In the genomic region with DNA sequence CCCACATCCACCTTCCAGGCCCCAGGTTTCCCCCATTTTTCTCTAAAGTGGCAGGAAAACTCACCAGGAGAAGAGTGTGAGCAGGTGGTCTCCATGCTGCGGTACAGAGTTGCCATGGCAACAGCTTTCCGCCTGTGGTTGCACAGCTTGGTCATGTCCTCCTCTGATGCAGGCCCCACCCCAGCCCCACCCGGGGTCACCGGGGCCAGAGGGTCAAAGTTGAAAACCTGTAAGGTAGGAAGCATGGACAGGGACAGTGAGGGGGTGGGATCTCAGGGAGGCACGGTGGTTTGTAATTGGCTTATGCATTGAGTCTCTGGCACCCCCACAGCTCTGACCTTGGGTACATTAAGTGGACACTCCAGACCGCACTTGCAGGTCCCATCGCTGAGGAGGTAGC, we compare ENCODE assay signal across 8 mouse cellular contexts. TPM values are rescaled to one million over a fixed set of nuclear protein-coding genes. Genes with fewer than 3 reads are reported as not detected.
DNase-seq lines count a peak whose midpoint lies in the region; ATAC-seq and TF ChIP-seq lines count a peak whose summit lies in the region.

No protein-coding gene starts in this region.

- peak; percentile 19 for DNase-seq in adrenal gland, adult 2 months
- no peak for DNase-seq in adrenal gland, adult 8-10 months
- no peak for DNase-seq in testis, postnatal 14 days (ENCODE audit: low spot score)
- DNase-seq in liver, result peak; percentile 44

- 41% methylated on average over 7 of the region's 7 CpGs for WGBS in stomach, embryonic 15.5 days

- no peak; the same call in 1 of the 2 replicates for TF ChIP-seq POLR2A in testis, adult 2 months (IDR thresholded peaks at IDR 0.05; ENCODE audit: control insufficient read depth, low read depth, low read length)

- no peak for TF ChIP-seq CTCF in testis, adult 2 months (IDR thresholded peaks at IDR 0.05; ENCODE audit: control insufficient read depth, insufficient read depth, insufficient replicate concordance, low read depth, low read length)

- H3K4me2 ChIP-seq in stomach, embryonic 15.5 days, result peak overlapping the region; percentile 86

- H3K9me3 ChIP-seq in stomach, embryonic 15.5 days, result no peaks in the 10 kb centered on the region

- no peak overlapping the region for H3K27ac ChIP-seq in testis, adult 2 months (ENCODE audit: control insufficient read depth, insufficient read depth, low read depth, low read length)
- no peak overlapping the region for H3K27ac ChIP-seq in stomach, embryonic 15.5 days

- H3K4me3 ChIP-seq in testis, adult 2 months (ENCODE audit: control insufficient read depth, low read depth, low read length), result peak overlapping the region; percentile 81
- peak overlapping the region; percentile 71 for H3K4me3 ChIP-seq in stomach, embryonic 15.5 days (replicated peaks)

- no peak for ATAC-seq in stomach, embryonic 15.5 days (ENCODE audit: insufficient read depth, low FRiP score, low read depth)
- no peak for ATAC-seq in frontal cortex, adult (ENCODE audit: low TSS enrichment)
- ATAC-seq in megakaryocyte-erythroid progenitor cell, adult 5-6 weeks (replicated peaks; ENCODE audit: low FRiP score, low TSS enrichment, poor library complexity, severe bottlenecking), result no peak

- H3K36me3 ChIP-seq in testis, adult 2 months (ENCODE audit: control insufficient read depth, insufficient read depth, low read length), result no peaks in the 10 kb centered on the region; the same call in none of the 2 replicates
- peaks cover 39% of the 10 kb centered on the region for H3K36me3 ChIP-seq in stomach, embryonic 15.5 days

- no peak overlapping the region for H3K9ac ChIP-seq in stomach, embryonic 15.5 days

- H3K4me1 ChIP-seq in testis, adult 2 months (ENCODE audit: control insufficient read depth, insufficient read depth, low read length), result peaks cover 22% of the 10 kb centered on the region
- H3K4me1 ChIP-seq in stomach, embryonic 15.5 days, result peaks cover 43% of the 10 kb centered on the region

- no peaks in the 10 kb centered on the region for H3K27me3 ChIP-seq in testis, adult 2 months (ENCODE audit: control insufficient read depth, insufficient read depth, low read length)
- no peaks in the 10 kb centered on the region for H3K27me3 ChIP-seq in stomach, embryonic 15.5 days (replicated peaks)

RNA-seq across cellular contexts. Expression of gene Mbd6, which starts 2.1 kb away (rescaled TPM):
- 10 to 100 TPM; 39.7 to 45.0 TPM for total RNA-seq in adrenal gland, adult 2 months (2021)
- 99.9 and 105 TPM in 2 replicates for polyA plus RNA-seq in adrenal gland, adult 2 months (2012; rRNA removed)
- total RNA-seq in adrenal gland, adult 8-10 months (2022), result 10 to 100 TPM; 43.1 to 84.1 (median 62.3) TPM
- polyA plus RNA-seq in testis, adult 2 months (2012; rRNA removed), result 61.3 and 74.1 TPM in 2 replicates
- 18.6 and 19.4 TPM in 2 replicates for polyA plus RNA-seq in stomach, embryonic 15.5 days (2015; fragmentation: Nextera tagmentation; extraction: Ambion mirVana)
- total RNA-seq in megakaryocyte-erythroid progenitor cell, adult 5-6 weeks (2014; fragmentation: Nextera tagmentation), result 42.8 and 72.8 TPM in 2 replicates
- total RNA-seq in megakaryocyte-erythroid progenitor cell, adult 5-6 weeks (2017), result 2.7 and 3.8 TPM in 2 replicates

RNA-seq across cellular contexts. Expression of gene Dctn2, which starts 20.6 kb away (rescaled TPM):
- total RNA-seq in adrenal gland, adult 2 months (2021), result 100 to 1,000 TPM; 149 to 168 TPM
- polyA plus RNA-seq in adrenal gland, adult 2 months (2012; rRNA removed), result 205 and 234 TPM in 2 replicates
- 100 to 1,000 TPM; 175 to 202 (median 198) TPM for total RNA-seq in adrenal gland, adult 8-10 months (2022)
- polyA plus RNA-seq in testis, adult 2 months (2012; rRNA removed), result 391 and 429 TPM in 2 replicates
- polyA plus RNA-seq in stomach, embryonic 15.5 days (2015; fragmentation: Nextera tagmentation; extraction: Ambion mirVana), result 161 and 169 TPM in 2 replicates
- total RNA-seq in megakaryocyte-erythroid progenitor cell, adult 5-6 weeks (2014; fragmentation: Nextera tagmentation), result 100 and 123 TPM in 2 replicates
- total RNA-seq in megakaryocyte-erythroid progenitor cell, adult 5-6 weeks (2017), result 106 and 124 TPM in 2 replicates

RNA-seq across cellular contexts. Expression of gene Kif5a, which starts 23.6 kb away (rescaled TPM):
- total RNA-seq in adrenal gland, adult 2 months (2021), result 1 to 10 TPM; 6.2 to 7.8 TPM
- 28.9 and 30.1 TPM in 2 replicates for polyA plus RNA-seq in adrenal gland, adult 2 months (2012; rRNA removed)
- total RNA-seq in adrenal gland, adult 8-10 months (2022), result 10 to 100 TPM in 3 of 4 experiments, 1 to 10 TPM in 1; 6.8 to 18.6 (median 14.5) TPM
- 3.3 and 3.9 TPM in 2 replicates for polyA plus RNA-seq in testis, adult 2 months (2012; rRNA removed)
- polyA plus RNA-seq in stomach, embryonic 15.5 days (2015; fragmentation: Nextera tagmentation; extraction: Ambion mirVana), result 5.6 and 6.2 TPM in 2 replicates
- total RNA-seq in megakaryocyte-erythroid progenitor cell, adult 5-6 weeks (2014; fragmentation: Nextera tagmentation), result not detected in 2 replicates
- 0.14 and 0.23 TPM in 2 replicates for total RNA-seq in megakaryocyte-erythroid progenitor cell, adult 5-6 weeks (2017)

RNA-seq across cellular contexts. Expression of gene Mars, which starts 24.9 kb away (rescaled TPM):
- 100 to 1,000 TPM; 106 to 128 TPM for total RNA-seq in adrenal gland, adult 2 months (2021)
- 90.6 and 111 TPM in 2 replicates for polyA plus RNA-seq in adrenal gland, adult 2 months (2012; rRNA removed)
- 100 to 1,000 TPM in 1 of 4 experiments, 10 to 100 TPM in 3; 79.7 to 107 (median 92.0) TPM for total RNA-seq in adrenal gland, adult 8-10 months (2022)
- polyA plus RNA-seq in testis, adult 2 months (2012; rRNA removed), result 32.4 and 36.7 TPM in 2 replicates
- polyA plus RNA-seq in stomach, embryonic 15.5 days (2015; fragmentation: Nextera tagmentation; extraction: Ambion mirVana), result 109 and 110 TPM in 2 replicates
- total RNA-seq in megakaryocyte-erythroid progenitor cell, adult 5-6 weeks (2014; fragmentation: Nextera tagmentation), result 135 and 140 TPM in 2 replicates
- total RNA-seq in megakaryocyte-erythroid progenitor cell, adult 5-6 weeks (2017), result 213 and 264 TPM in 2 replicates

RNA-seq across cellular contexts. Expression of gene Arhgap9, which starts 35.0 kb away (rescaled TPM):
- total RNA-seq in adrenal gland, adult 2 months (2021), result 1 to 10 TPM; 1.9 to 2.7 TPM
- 2.7 and 3.7 TPM in 2 replicates for polyA plus RNA-seq in adrenal gland, adult 2 months (2012; rRNA removed)
- 1 to 10 TPM; 2.2 to 5.0 (median 3.6) TPM for total RNA-seq in adrenal gland, adult 8-10 months (2022)
- 0.32 and 0.34 TPM in 2 replicates for polyA plus RNA-seq in testis, adult 2 months (2012; rRNA removed)
- polyA plus RNA-seq in stomach, embryonic 15.5 days (2015; fragmentation: Nextera tagmentation; extraction: Ambion mirVana), result 5.6 and 6.3 TPM in 2 replicates
- 20.9 and 31.7 TPM in 2 replicates for total RNA-seq in megakaryocyte-erythroid progenitor cell, adult 5-6 weeks (2014; fragmentation: Nextera tagmentation)
- 10.5 and 10.8 TPM in 2 replicates for total RNA-seq in megakaryocyte-erythroid progenitor cell, adult 5-6 weeks (2017)

Comparison
In these comparisons a context has a peak if more than half of its experiments do, and no peak if none do; other contexts are left out.
1. DNase-seq: peak in adrenal gland, adult 2 months (single experiment) and liver (single experiment); none in adrenal gland, adult 8-10 months (single experiment) and testis, postnatal 14 days (single experiment).
2. RNA of gene Kif5a, which starts 23.6 kb away (total RNA-seq): 6.8 to 18.6 TPM in adrenal gland, adult 8-10 months and 6.2 to 7.8 TPM in adrenal gland, adult 2 months; 0.14 to 0.23 TPM in megakaryocyte-erythroid progenitor cell, adult 5-6 weeks; every median in the first group is over 4 times any median in the second.